Mouse (Mus musculus): ENCODE measurements around the gene Foxd3.
"Not testable (repeated sequence)": the region's sequence is repeated elsewhere in the genome, so short reads cannot be mapped to it uniquely, and the experiment has no call there.

The Foxd3 gene

GRCm38 (mm10) chr4:99655937-99656604 is at the start of gene Foxd3:
Gene Foxd3, plus strand, starts transcription at chr4:99656299.
- no peak for DNase-seq (ENCODE audit: low read depth, low spot score)

- DNase-seq (ENCODE audit: low read depth, low spot score) = no peak
These were observed 43.9 kb upstream of the Foxd3 start for GRCm38 (mm10) chr4:99612156-99612555.

- no peak for DNase-seq (ENCODE audit: low read depth, low spot score)
These were observed 43.3 kb upstream of the Foxd3 start for GRCm38 (mm10) chr4:99612609-99613350.

GRCm38 (mm10) chr4:99626047-99626844 is 29.9 kb upstream of the Foxd3 start:
- no peak for DNase-seq (ENCODE audit: low read depth, low spot score)

GRCm38 (mm10) chr4:99627057-99627456 is 29.0 kb upstream of the Foxd3 start:
- no peak for DNase-seq (ENCODE audit: low read depth, low spot score)

GRCm38 (mm10) chr4:99636038-99636437 is 20.1 kb upstream of the Foxd3 start:
- DNase-seq (ENCODE audit: low read depth, low spot score) = no peak

- DNase-seq (ENCODE audit: low read depth, low spot score) = no peak
These were observed 19.4 kb upstream of the Foxd3 start for GRCm38 (mm10) chr4:99636711-99637110.

GRCm38 (mm10) chr4:99640619-99641018 is 15.5 kb upstream of the Foxd3 start:
- not testable (repeated sequence) for DNase-seq (ENCODE audit: low read depth, low spot score)

GRCm38 (mm10) chr4:99641920-99642319 is 14.2 kb upstream of the Foxd3 start:
- DNase-seq (ENCODE audit: low read depth, low spot score) = no peak

GRCm38 (mm10) chr4:99645560-99645959 is 10.5 kb upstream of the Foxd3 start:
- DNase-seq (ENCODE audit: low read depth, low spot score) = no peak

GRCm38 (mm10) chr4:99650088-99650944 is 5.8 kb upstream of the Foxd3 start:
- DNase-seq (ENCODE audit: low read depth, low spot score) = no peak

- no peak for DNase-seq (ENCODE audit: low read depth, low spot score)
These were observed 5.0 kb upstream of the Foxd3 start for GRCm38 (mm10) chr4:99650945-99651690.

GRCm38 (mm10) chr4:99651823-99652450 is 4.2 kb upstream of the Foxd3 start:
- no peak for DNase-seq (ENCODE audit: low read depth, low spot score)

- no peak for DNase-seq (ENCODE audit: low read depth, low spot score)
These were observed 3.4 kb upstream of the Foxd3 start for GRCm38 (mm10) chr4:99652576-99653210.

- no peak for DNase-seq (ENCODE audit: low read depth, low spot score)
These were observed 2.9 kb upstream of the Foxd3 start for GRCm38 (mm10) chr4:99653216-99653607.

- no peak for DNase-seq (ENCODE audit: low read depth, low spot score)
These were observed 2.4 kb upstream of the Foxd3 start for GRCm38 (mm10) chr4:99653608-99654221.

GRCm38 (mm10) chr4:99654621-99655296 is 1.3 kb upstream of the Foxd3 start:
- no peak for DNase-seq (ENCODE audit: low read depth, low spot score)

- DNase-seq (ENCODE audit: low read depth, low spot score) = no peak
These were observed 718 bp downstream of the Foxd3 start for GRCm38 (mm10) chr4:99656605-99657429.
